Mouse (Mus musculus) monocyte, adult 2 months (primary cell): Measurements from ENCODE around the gene Cryab.

Source experiments
- DNase-seq, 2 experiments: peaks; one replicate each; pipeline ENCODE4 v3.0.0; 2022; ENCODE audit warnings: low spot score in 2 of 2, low read depth in 1 of 2

The Cryab gene

GRCm38 (mm10) chr9:50795266-50795665, 44.1 kb downstream of the Cryab start:
- no peak for DNase-seq

- no peak for DNase-seq
Measured at GRCm38 (mm10) chr9:50796776-50797175, 45.7 kb downstream of the Cryab start.

- no peak for DNase-seq
Measured at GRCm38 (mm10) chr9:50797641-50798040, 46.5 kb downstream of the Cryab start.

- no peak for DNase-seq
Measured at GRCm38 (mm10) chr9:50798368-50798767, 47.2 kb downstream of the Cryab start.

- DNase-seq: no peak
Measured at GRCm38 (mm10) chr9:50800985-50801384, 49.9 kb downstream of the Cryab start.

GRCm38 (mm10) chr9:50803055-50803671, 52.0 kb downstream of the Cryab start:
- DNase-seq: no peak
